Mouse (Mus musculus) 416B (cell line): Measurements from ENCODE around the gene Gnaz.

Experiments
- DNase-seq: peaks from one replicate; pipeline ENCODE4 v3.0.0; 2011; ENCODE audit warnings: low read depth

Gnaz gene

DNA sequence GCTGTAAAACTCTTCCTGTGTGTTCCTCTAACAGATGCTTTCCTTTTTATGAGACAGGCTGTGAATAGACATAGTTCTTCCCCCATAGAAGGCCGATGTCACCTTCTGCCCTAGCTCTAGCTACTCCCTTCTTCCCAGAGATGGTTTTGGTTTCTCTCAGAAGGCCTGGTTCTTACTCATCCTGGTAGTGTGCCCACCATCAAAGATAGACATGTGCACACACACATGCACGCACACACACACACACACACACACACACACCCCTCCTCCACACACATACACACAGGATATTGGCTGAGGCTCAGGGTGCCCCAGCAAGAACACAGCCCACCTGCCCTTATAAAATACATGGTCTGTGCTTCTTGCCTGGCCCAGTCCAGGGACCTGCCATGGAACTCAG, 2.3 kb downstream of the Gnaz start:
- no peak for DNase-seq

DNA sequence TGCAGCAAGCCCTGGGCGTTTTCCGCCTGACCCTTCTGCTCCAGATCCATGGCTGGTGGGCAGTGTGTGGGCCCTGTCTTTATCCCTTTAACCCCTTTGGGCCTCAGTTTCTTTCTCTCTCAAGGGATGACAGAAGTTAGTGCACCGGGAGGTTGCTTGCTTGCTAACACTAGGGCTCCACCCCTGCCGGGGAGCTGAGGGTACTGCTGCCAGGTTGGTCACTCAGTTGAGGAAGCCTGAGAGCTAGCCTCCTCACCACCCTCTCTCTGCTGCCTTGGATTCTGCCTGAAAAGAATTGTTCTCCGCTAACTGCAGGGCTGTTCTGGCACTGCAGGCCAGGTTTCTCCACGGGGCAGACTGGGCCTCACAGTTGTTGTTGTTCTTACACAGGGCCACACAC, 6.0 kb downstream of the Gnaz start:
- DNase-seq = no peak

DNA sequence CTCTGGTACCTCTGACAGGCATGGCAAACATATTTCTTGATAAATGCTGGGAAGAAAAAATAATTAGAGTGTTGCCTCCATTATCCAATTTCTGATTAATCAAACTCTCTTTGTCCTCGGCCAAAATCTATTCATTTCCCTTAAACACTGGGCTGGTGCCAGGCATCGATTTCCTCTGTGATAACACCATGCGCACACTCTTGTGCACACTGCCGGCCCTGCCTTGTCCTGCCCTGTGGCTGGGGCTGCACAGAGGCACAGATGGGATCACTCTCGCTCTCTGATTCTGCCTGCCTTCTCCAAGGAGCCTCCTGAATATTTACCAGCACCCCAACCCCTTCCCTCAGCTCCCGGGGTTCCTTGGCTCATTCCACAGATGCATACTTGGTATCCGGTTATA, 8.6 kb downstream of the Gnaz start:
- DNase-seq = no peak

DNA sequence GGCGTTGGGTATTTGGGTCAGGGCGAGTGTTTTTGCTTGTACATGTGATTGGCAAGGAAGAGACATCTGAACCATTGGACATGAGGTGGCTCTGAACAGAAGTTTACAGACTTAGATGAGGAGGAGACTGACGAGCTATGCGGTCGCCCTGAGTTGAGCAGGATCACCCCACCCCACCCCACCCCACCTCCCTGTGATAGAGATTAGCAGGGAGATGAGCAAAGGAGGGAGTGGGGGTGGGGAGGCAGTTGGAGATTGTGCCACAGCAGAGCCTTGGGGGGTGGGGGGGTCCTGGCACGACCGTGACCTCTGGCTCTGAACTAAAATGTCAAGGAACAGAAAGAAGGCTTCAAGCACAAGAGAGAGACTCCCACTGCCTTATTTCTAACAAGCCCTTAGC, 9.5 kb downstream of the Gnaz start:
- no peak for DNase-seq

DNA sequence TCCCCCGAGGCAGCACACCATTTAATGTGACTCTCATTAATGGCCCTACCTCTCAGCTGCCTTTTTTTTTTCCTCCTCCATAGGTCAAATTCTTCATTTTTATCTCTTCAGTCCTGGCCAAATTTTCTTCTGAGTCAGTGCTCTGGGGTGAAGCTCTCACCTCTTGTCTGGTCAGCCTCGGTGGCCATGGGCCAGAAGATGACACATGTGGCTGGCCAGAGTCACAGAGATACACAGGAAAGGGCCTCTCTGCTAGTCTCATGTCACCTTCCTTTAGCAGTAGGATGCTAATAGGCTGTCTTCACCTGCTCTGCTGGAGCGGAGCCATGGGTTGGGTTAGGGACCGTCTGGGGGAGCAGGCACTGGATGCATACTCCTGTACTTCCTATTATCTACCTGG, 11.1 kb downstream of the Gnaz start:
- no peak for DNase-seq

GRCm38 (mm10) chr10:74981159-74981558, 14.2 kb downstream of the Gnaz start:
- no peak for DNase-seq

DNA sequence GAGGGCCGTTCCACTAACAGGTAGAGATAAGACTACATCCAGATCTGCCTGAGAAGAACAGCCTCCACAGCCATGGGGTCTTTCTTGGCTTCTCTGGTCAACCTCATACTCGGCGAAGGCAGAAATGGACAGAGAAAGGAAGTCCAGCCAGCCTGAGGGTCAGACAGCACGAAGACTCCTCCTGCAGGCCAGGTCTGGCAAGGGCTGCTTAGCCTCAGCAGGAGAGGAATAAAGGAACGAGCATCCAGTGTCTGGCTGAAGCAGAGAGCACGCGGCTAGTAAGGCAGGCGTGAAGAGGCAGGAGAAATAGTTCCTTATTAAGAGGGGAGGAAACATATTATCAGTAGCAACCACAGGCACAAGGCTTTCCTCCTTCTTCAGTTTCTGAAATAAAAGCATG, 16.2 kb downstream of the Gnaz start:
- DNase-seq = no peak

DNA sequence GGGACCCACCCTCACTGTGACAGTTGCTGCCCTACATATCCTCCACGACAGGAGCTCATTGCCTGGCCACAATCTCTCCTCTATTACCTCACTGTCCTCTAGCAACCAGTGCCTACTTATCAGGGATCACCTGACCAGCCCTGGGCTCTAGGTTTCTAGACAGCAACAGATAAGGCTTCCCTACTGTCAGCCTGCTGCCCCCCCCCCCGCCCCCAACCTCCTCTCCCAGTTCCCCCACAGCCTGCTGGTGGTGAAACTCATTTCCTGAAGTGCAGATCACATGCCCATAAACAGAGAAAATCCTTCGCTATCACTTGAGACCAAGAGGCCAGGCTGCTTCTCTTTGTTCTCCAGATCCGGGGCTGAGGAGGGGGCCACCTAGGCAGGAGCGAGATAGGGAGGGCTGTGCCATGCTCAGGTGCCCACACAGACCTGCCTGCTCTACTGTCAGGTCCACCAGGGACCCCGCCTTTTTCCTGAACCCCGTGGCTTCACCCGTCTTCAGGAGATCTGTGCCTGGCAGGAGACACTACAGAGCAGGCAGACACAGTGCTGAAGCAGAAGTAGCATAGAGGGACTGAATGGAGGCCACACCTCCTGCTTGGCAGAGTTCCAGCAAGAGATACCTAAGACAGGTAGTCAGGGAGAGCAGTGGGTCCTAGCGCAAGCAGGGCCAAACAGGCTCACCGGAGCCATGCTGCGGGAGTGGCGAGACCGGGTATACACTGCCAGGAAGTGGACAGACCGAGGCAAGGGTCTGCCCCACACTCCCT, 20.9 kb downstream of the Gnaz start:
- peak; percentile 81 for DNase-seq

- no peak for DNase-seq
Observed at GRCm38 (mm10) chr10:74989814-74990213, 22.8 kb downstream of the Gnaz start.

GRCm38 (mm10) chr10:74990584-74991322, 23.8 kb downstream of the Gnaz start:
- DNase-seq = no peak

DNA sequence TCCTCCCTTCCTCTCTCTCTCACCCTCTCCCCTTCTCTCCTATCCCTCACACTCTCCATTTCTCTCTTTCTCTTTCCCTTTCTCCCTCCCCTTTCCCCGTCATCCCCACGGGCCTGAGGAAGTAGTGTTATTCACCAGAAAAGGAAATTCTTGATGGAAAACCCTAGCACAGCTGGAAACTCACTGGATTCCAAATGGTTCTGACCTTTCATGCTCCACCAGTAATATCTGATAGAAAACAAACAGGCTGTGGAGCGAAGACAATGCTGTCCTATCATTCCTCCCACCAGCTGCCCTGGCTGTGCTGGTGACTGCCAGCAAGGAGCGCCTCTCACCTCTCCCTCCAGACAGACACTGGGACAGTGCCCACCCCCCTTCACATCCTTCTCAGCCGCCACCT, 27.9 kb downstream of the Gnaz start:
- no peak for DNase-seq

DNA sequence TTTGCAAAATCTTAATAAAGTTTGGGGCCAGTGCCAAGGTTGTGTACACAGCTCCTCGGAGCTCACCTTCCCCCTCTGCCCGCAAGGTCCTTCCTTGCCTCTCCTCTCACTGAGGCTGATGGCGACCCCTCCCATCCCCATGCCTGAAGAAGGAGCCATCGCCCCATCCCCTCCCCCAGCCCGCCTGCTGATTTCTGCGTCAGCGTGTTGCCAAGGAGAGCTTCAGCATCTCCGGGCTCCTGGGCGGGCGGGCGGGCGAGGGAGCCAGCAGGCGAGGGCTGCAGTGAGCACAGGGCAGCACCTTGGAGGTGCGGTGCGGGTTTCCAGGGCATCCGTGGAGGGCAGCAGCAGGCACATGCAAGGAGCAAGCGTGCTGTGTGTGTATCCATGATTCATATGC, 28.4 kb downstream of the Gnaz start:
- no peak for DNase-seq

GRCm38 (mm10) chr10:75001391-75001790, 34.4 kb downstream of the Gnaz start:
- DNase-seq = no peak

DNA sequence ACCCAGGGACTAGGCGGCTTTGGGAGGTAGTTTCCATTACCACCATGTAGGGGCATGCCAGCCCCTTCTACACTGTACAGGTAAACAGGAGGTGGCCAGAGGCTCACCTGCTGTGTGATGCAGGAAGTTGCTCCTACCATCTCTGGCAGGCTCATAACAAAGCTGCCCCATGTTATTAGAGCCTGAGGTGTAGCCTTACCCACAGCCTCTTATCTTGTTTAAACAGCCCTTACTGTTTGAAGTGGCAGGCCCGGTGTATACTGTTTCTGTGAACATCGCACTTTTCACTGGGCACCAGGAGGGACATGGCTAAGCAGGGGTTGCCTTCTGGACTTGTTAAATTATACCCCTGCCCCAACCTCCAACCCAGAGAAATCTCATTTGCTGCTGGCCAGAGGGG, 37.1 kb downstream of the Gnaz start:
- peak; percentile 24 for DNase-seq

- DNase-seq = no peak
Observed at GRCm38 (mm10) chr10:75006889-75007662, 40.1 kb downstream of the Gnaz start.

GRCm38 (mm10) chr10:75010704-75011103, 43.7 kb downstream of the Gnaz start:
- DNase-seq = no peak

- no peak for DNase-seq
Observed at GRCm38 (mm10) chr10:75015465-75015864, 48.5 kb downstream of the Gnaz start.

DNA sequence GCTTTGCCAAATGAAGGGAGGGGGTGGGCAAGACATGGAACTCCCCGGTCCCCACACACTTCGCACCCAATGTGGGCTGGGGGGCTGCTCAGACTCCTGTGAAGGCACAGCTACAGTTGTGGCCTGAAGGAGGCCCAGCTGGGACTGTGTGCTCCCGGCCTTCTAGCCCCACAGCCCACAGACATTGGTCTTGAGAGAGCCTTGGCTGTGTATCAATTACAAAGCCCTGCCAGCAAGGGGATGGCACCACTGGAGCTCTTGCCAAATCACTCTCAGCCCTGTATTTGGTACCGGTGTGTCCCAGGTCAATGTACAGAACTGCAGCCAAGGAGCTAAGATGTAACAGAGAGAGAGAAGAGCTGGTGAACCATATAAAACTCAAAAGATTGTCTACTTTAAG, 49.5 kb downstream of the Gnaz start:
- no peak for DNase-seq

- no peak for DNase-seq
Observed at GRCm38 (mm10) chr10:75020271-75020670, 53.3 kb downstream of the Gnaz start.

DNA sequence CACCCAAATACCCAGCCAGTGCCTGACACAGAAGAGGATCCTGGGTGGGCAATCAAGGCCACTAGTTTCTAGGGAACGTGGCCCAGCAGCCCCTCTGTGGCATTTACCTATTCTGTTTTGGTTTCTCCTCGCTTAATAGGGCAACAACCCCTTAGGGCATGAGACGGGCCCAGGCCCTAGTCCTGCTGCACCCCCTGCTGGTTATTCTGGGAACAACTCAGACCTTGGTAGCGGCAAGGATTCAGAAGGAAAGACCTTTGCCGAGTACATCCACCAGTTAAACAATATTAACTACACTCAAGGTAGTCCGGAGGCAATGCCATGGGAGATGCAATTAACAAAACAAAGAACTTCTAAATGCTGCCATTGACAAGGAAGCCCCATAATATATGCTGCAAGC, 54.2 kb downstream of the Gnaz start:
- peak; percentile 56 for DNase-seq

DNA sequence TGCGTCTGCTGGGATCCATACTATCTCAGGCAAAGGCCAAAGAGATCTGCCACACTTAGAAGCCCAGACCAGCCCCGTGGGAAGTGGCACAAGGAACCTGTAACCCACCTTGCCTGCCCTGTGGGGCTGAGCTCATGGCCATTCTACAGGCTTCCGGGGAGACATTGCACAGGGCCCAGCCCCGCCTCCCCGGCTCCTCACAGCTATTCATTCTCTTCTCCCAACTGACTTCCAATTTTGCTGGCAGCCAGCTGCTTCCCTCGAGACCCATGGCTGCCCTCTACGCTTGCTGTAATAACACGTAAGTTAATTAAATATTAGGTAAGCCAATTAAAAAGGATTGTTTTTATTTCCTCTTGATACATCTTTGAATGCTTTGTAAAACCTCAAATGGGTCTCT, 59.5 kb downstream of the Gnaz start:
- no peak for DNase-seq

DNA sequence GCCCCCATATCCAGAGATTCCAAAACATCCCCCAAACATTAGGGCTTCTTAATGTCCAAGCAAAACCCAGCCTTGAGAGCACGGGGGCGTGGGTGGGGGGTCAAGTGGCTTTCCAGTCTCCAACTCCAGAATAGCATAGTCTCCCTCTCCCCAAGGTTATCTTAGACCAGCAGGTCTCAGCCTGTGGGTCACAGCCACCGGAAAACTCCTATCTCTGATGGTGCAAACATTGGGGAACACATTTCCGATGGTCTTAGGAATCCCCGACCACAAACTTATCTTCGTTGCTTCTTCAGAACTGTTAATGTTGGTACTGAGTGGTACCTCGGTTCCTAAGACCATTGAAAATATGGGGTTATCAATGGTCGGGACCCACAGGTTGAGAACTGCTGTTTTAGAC, 61.8 kb downstream of the Gnaz start:
- DNase-seq = peak; percentile 19

DNA sequence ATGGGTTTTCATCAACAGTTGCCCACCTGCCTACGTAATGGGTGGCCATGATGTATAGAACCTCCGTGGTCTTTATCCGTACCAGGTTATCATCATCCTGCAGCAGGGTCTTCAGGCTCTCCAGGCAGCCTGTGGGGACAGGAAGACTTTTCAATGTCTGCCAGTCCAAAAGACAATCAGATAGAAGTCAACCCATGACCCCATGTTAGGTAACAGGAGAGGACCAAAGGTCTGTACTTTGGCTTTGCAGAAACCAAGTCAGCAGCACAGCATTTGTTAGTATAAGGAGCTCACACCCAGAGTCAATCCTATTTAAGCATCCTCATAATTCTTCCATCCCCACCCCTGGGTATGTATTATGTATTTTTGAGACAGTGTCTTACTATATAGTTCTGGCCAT, 62.7 kb downstream of the Gnaz start:
- DNase-seq = no peak
